Mouse (Mus musculus): ENCODE measurements at regions not wholly inside any gene's neighbourhood (a gene's known extent, or its start where the extent isn't known, plus 50 kb on each side); places are given as distances from the start of the nearest gene placed in this dataset.
A peak's percentile ranks its signal among the peaks of the same experiment; 100 is the strongest.

DNA sequence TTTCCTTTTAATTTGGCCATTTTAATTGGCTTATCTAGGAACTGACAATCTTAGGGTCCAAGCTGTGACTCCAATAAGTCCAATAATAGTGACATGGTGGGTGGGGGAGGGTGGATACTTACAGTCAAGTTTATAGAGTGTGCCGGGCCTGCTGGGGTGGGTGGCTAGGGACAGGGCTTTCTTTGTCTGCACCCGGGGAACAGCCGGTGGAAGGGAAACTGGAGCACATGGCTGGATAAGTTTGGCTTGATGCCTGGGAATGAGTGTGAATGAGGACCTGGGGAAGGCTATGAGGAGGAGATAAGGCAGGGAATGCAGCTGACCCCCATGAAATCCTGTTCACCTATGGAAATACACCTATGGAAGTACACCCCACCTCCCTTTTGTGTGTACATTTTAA is 81.7 kb upstream of the Cers4 start:
- DNase-seq (ENCODE audit: low spot score in 2 of 2): peak in 1 of 2 experiments; percentile 29

DNA sequence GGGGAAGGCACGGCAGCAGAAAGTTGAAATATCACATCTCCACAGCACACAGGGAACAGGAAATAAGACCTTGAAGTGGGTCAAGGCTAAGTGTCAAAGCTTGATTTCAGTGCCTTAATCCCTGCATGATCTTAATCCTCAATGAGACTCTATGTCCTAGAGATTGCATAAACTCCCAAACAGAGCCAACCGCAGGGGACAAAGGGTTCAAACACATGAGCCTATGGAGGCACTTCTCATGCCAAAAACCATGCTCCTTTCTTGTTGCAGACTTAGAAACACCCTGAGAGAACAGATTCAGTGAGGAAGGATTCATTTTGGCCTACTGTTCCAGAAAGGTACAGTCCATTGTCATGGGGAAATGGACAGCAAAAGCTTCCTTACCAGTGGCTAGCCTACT is 81.0 kb upstream of the Cers4 start:
- no peak for DNase-seq (ENCODE audit: low spot score in 2 of 2)

DNA sequence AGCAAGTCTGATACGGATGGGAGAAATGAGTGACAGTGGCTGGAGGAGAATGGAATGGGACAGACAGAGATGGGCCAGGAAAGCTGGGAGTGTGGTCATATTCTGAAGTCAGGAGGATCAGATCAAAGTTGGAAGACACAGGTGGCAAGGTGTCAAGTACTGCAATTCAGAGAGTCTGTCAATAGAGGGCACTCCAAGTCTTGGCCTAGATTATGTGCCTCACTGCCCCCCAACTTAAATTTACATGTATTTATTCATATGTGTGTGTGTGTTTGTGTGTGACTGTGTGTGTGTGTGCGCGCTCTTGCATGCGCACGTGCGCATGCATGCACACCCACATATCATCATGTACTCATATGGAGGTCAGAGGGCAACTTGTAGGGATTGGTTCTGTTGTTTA is 79.6 kb upstream of the Cers4 start:
- peak; percentile 34 to 51 for DNase-seq (ENCODE audit: low spot score in 2 of 2)

DNA sequence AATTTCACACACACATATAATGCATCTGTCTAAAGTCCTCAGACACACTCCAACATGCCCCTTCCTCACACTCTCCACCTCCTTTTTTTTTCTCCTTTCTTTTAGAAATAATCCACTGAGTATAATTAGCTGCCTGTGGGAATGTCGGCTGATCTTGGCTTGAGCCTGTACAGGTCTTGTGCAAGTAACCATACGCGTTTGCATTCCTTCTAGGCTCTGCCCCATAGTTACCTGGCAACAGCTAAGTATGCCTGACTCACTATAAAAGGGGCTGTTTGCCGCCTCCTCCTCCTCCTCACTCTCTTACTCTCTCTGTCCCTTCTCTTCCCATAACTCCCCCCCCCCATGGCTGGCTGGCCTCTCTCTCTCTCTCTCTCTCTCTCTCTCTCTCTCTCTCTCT is 79.1 kb upstream of the Cers4 start:
- DNase-seq (ENCODE audit: low spot score in 2 of 2): no peak

DNA sequence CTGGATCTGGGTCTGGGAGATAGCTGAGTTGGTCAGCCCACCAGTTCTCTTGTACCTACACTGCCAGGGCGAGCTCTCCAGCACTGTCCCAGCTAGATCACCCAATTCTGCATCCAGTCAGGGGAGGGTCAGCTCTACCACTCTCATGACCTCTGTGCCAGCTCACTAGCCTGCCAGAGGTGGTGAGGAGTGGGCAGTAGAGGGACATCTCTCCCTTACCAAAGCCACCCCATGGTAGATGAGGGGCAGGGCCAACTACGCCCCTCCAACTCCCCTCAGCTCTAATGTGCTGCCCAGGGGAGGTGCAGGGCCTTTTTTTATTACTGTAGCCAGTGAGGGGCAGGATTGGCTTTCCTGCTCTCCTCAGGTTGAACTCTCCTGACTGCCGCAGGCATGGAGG is 75.7 kb upstream of the Cers4 start:
- DNase-seq (ENCODE audit: low spot score in 2 of 2): no peak

DNA sequence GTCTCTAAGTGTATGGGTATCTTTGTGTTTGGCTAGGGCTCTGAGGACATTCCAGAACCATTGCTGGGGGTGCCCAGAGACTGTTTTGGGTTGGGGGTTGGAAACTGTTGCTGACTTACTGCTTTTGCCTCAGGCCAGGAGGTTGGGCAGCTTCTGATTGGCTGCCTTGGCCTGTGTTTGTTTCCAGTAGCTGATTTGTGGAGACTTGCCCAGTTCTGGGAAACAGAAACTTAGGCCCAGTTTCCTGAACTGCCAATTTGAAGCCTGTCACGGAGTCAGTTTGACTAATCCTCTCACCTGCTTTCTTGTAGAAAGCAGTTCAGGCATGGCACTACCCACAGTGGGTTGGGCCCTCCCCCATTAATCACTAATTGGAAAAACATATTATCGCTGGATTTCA is 59.7 kb upstream of the Cers4 start:
- no peak for DNase-seq (ENCODE audit: low spot score in 2 of 2)

DNA sequence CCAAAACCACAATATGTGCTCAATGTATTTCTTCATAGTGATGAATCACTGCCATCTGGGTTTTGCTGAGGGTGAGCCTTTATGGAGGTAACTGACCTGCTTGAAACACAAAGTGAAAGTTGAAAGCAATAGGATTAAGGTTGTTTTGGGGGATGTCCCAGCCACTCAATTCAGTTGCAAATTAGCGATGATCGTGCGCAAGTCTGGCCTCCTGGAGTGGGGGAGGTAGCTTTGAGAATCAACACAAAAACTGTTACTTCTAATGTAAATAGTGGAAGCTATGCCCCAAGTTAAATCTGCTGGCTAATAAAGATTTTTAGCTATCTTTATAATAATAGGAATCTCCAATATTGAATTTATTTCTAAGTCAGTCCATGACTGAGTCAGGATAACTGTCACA is 56.3 kb upstream of the Cers4 start:
- no peak for DNase-seq (ENCODE audit: low spot score in 2 of 2)

Data from layer of hippocampus, postnatal 10 days (tissue).